Mouse (Mus musculus): Measurements from ENCODE around the gene Zfp385b.

GRCm38 (mm10) chr2:77749631-77750030 lies 69.8 kb downstream of the Zfp385b start:
- TF ChIP-seq POLR2A (IDR thresholded peaks at IDR 0.05; ENCODE audit: low read depth, low read length) (no peak), CTCF (IDR thresholded peaks at IDR 0.05; ENCODE audit: borderline replicate concordance, insufficient read depth, low read length) (no peak)

All from embryonic fibroblast, embryonic 13.5 days (primary cell).